Mouse (Mus musculus) macrophage (primary cell): ENCODE measurements around the gene Ybx2. TPM values are rescaled to one million over a fixed set of nuclear protein-coding genes. Genes with fewer than 3 reads are reported as not detected.
A peak's percentile ranks its signal among the peaks of the same experiment; 100 is the strongest.
"Not testable (repeated sequence)": the region's sequence is repeated elsewhere in the genome, so short reads cannot be mapped to it uniquely, and the experiment has no call there.

Experiments
- H3K27ac ChIP-seq: fragments of 350-480 bp; formaldehyde crosslinking; 2 replicates; pipeline ENCODE4 v1.9.0; 2021
- H3K36me3 ChIP-seq: fragments of 350-480 bp; formaldehyde crosslinking; 2 replicates; pipeline ENCODE4 v1.9.0; 2021; ENCODE audit errors: inconsistent target
- H3K4me3 ChIP-seq: fragments of 350-480 bp; formaldehyde crosslinking; 2 replicates; pipeline ENCODE4 v1.9.0; 2021; ENCODE audit errors: inconsistent target
- H3K79me2 ChIP-seq: fragments of 350-480 bp; formaldehyde crosslinking; 2 replicates; pipeline ENCODE4 v1.9.0; 2021; ENCODE audit errors: inconsistent target
- WGBS: methylation state at CpG from one replicate; pipeline ENCODE4 v1.1.7; 2026; ENCODE audit warnings: inconsistent platforms; ENCODE audit not compliant: missing documents; 5-methylcytosine and 5-hydroxymethylcytosine counted together
- polyA plus RNA-seq: library from polyadenylated mRNA; stranded (reverse); fragments of 250-400 nt; gene quantifications from 3 replicates; pipeline ENCODE4 v1.2.4, GENCODE M21; 2018; ENCODE audit warnings: inconsistent platforms

Ybx2 gene
- polyA plus RNA-seq, 1 experiment from 2014 or later: not detected

DNA sequence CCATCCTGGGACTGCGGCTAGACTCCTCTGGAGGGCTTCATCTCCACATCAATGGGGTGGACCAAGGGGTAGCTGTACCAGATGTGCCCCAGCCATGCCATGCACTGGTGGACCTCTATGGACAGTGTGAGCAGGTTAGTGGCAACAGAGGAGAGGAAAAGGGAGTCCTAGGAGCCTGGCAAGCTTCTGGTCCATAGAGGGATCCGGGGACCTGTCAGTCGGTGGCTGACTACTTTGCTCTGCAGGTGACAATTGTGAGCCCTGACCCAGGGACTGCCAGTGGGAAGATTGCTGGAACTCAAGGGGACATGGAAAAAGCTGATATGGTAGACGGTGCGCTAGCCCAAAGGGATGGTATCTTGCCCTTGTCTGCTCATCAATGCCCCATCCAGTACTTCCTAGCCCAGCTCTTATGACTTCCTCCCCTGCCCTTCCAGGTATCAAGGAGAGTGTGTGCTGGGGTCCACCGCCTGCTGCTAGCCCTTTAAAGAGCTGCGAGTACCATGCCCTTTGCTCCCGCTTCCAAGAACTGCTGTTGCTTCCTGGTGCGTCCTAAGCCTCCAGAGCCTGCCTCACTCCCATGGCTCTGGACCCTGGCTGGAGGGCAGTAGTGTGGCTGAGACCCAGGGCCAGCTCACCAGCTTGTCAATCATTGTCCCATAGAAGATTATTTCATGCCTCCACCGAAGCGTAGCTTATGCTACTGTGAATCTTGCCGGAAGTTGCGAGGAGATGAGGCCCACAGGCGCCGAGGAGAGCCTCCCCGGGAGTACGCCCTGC, 24.6 kb upstream of the Ybx2 start:
- peaks cover 18% of the 10 kb centered on the region for H3K79me2 ChIP-seq
- peaks cover 70% of the 10 kb centered on the region for H3K36me3 ChIP-seq
- 94% methylated on average over 17 of the region's 17 CpGs for WGBS
- H3K27ac ChIP-seq: no peak overlapping the region
- H3K4me3 ChIP-seq: no peak overlapping the region

DNA sequence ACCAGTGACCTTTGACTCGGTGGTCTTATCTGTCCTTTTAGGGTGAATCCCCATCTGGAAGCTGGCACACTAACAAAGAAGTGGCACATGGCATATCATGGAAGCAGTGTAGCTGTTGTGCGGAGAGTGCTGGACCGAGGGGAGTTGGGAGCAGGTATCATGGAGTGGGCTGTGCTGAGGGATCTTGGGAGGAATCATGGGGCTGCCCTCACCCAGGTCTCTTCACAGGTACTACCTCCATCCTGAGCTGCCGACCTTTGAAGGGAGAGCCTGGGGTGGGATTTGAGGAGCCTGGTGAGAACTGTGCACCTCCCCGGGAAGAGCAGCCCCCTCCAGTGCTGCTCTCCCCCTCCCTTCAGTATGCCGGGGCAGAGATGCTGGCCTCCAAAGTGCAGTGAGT, 23.9 kb upstream of the Ybx2 start:
- Histone ChIP-seq H3K27ac (no peak overlapping the region), H3K36me3 (peaks cover 70% of the 10 kb centered on the region), H3K79me2 (peaks cover 26% of the 10 kb centered on the region), H3K4me3 (no peak overlapping the region)
- WGBS: 96% methylated on average over 6 of the region's 6 CpGs

DNA sequence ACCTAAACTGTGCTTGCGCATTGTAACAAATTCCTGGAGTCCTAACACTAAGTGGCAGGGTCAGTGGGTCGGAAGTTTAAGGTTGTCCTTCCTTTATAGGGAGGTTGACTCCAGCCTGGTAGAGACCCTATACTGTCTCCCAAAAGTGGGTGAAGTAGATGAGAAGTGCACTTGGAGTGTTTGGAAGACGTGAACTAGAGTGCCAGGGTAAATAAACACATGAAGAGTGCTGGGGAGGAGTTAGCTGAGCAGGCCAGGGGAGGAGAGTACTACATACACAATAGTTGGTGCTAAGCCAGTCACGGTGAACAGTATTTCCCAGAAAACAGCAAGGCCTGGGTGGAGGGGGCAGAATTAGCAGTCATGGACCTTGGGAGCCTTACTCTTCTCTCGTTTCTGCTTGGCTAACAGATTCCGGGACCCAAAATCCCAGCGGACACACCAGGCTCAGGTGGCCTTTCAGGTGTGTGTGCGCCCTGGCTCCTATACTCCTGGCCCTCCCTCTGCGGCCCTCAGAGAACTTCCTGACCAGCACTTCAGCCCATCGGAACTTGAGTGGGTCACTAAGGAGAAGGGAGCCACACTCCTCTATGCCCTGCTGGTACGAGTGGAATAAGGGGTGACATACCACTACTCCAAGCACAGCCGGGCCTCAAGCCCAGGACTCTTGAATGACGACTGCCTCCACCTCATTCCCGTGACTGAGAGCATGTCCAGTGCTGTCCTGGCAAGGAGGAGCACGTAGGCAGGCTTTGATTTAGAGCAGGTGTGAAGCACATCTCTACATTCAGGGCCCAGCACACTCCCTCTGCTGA, 22.7 kb upstream of the Ybx2 start:
- 85% methylated on average over 15 of the region's 15 CpGs for WGBS
- H3K4me3 ChIP-seq: peak overlapping the region; percentile 54

DNA sequence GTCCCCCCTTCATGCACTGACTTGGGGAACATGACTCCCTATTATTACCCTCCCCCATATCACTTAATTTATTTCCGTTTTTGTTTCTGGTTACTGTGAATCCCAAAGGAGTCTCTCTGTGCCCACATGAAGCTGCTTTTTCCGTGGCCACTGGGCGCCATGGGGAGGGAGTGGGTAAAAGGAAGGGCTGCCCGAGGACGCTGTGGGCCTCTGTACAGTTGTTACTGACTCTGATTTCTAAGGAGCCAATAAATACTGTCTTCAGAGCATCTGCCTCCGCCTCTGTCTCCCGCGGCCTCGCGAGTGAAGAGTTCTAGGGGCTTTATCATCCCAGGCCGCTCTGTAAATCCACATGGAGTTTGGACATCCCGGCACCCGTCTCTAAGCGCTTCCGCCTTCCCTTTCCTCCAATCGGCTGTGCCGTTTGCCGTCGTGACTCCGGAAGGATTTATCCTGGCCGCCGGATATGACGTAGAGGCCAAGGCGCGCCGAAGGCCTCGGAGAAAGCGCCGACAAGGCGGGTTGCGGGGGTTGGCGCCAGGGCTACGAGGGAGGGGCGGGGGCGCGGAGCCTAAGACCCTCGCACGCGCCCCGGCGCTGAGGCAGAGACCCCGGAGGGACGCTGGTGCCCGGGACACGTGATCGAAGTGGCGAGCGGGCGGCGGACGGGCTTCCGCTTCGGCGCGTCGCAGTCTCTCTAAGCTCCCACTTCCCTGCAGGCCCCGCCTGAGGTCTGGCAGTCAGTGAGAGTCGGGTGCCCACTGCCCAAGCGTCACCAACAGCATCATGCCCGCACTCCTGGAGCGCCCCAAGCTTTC, 21.8 kb upstream of the Ybx2 start, which contains the start of gene Gps2:
Gene Gps2 (plus strand): TSS at position 335 of the 818 bp plus-strand sequence.
- peaks cover 46% of the 10 kb centered on the region for H3K79me2 ChIP-seq
- peak within 1 kb of the TSS; percentile 54 for H3K4me3 ChIP-seq
- WGBS: under 1% methylated on average over 49 of the region's 61 CpGs
- peak within 1 kb of the TSS; percentile 45 for H3K27ac ChIP-seq
- H3K36me3 ChIP-seq: peaks cover 68% of the 10 kb centered on the region

More for the DNA sequence above, 22.7 kb upstream of the Ybx2 start:
- Histone ChIP-seq H3K36me3 (peaks cover 68% of the 10 kb centered on the region), H3K27ac (peak overlapping the region; percentile 45), H3K79me2 (peaks cover 38% of the 10 kb centered on the region)

DNA sequence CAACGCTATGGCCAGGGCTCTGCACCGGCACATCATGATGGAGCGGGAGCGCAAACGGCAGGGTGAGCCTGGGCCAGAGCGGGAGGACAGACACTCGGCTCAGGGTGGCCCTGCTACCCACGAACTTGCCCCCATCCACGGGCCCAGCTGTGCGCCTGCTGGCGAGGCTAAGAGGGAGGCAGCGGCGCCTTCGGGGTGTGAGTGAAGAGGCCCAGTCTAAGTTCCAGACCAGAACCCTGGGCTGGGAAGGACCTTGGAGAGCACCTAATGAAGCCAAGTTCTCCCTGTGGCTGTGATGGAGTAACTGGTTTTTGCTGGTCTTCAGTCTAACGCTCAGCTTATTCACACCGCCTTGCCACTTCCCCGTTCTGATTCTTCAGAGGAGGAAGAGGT, 21.2 kb upstream of the Ybx2 start:
- Histone ChIP-seq H3K79me2 (peaks cover 52% of the 10 kb centered on the region), H3K27ac (peak overlapping the region; percentile 17; the same call in 1 of the 2 replicates), H3K36me3 (peaks cover 63% of the 10 kb centered on the region), H3K4me3 (peak overlapping the region; percentile 51)
- WGBS: 4% methylated on average over 17 of the region's 17 CpGs

DNA sequence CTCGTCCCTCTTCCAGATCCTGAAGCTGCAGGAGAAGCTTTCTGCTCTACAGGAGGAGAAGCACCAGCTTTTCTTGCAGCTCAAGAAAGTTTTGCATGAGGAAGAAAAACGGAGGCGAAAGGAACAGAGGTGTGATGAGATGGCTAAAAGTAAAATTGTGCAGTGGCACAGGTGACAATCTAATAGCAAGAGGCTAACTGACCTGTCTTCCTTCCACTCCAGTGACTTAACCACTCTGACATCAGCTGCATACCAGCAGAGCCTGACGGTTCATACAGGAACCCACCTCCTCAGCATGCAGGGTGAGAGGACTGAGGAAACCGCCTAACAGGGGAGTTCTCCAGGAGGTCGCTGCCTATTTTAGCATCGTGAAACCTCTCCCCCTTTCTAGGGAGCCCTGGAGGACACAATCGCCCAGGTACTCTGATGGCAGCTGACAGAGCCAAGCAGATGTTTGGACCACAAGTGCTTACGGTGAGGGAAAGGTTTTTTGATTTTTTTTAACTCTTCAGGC, 20.6 kb upstream of the Ybx2 start:
- no peak overlapping the region for H3K27ac ChIP-seq
- 64% methylated on average over 9 of the region's 9 CpGs for WGBS
- H3K36me3 ChIP-seq: peaks cover 57% of the 10 kb centered on the region
- H3K4me3 ChIP-seq: peak overlapping the region; percentile 51
- H3K79me2 ChIP-seq: peaks cover 57% of the 10 kb centered on the region

DNA sequence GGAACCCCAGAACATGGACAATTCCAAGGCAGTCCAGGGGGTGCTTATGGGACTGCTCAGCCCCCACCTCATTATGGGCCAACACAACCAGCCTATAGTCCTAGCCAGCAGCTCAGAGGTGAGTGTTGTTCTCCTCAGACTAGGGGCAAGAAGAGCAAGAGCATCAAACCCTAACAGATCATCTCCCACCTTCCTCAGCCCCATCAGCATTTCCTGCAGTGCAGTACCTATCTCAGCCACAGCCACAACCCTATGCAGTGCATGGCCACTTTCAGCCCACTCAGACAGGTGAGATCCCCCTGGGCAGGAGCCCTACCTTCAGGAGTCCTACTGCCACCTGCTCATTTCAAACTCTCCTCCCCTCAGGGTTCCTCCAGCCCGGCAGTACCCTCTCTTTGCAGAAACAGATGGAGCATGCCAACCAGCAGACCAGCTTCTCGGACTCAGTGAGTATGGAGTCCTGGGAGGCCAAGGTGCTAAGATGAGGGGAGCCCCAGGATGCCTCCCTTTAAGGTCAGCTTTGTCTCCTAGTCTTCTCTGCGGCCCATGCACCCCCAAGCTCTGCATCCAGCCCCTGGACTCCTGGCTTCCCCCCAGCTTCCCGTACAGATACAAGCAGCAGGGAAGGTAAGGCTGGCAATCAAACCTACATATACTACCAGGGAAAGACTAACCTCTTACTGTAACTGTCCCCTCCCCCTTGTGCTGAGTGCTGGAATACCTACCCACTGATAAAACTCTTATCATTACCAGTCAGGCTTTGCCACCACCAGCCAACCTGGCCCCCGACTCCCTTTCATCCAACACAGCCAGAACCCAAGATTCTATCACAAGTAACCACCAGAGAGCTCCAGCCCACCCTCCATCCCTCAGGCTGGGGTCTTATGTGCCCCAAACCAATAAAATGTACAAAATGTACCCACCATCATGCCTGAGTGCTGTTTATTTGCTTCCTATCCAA, 19.6 kb upstream of the Ybx2 start:
- 78% methylated on average over 5 of the region's 5 CpGs for WGBS
- H3K27ac ChIP-seq: no peak overlapping the region
- H3K36me3 ChIP-seq: peaks cover 48% of the 10 kb centered on the region
- H3K4me3 ChIP-seq: no peak overlapping the region
- peaks cover 61% of the 10 kb centered on the region for H3K79me2 ChIP-seq

DNA sequence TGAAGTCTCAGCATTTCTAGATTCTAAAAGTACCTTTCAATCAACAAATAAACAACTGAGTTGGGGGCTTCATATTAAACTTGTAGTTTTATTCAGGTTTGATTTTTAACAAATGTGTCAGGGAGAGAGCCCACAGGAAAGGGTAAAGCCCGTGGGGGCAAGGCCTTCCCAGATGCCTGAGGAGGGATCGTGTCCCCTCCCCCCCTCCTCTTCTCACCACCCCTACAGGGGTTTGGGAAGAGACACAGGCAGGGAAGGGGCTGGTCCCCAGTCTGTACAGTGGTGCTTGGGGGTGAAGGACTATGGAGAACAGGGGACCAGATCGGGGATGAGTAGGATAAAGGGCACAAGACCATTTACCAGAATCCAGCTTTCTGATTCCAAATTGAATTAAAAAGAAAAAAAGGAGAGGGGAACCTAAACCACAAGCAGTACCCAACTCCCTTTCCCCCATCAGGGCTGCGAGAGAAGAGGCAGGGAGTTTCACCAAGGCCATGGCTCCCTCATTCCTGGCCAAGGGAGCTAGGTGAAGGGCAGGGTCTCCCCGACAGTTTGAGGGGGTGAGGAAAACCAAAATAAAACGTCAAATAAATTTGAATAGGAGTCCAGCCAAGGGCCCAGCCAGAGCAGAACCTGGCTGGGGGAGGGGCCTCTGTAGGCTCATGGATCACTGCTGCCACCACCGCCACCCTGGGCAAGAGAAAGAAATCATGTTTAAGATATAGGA, 18.8 kb upstream of the Ybx2 start:
- not testable (repeated sequence) for H3K4me3 ChIP-seq, H3K27ac ChIP-seq
- peaks cover 61% of the 10 kb centered on the region for H3K79me2 ChIP-seq
- peaks cover 40% of the 10 kb centered on the region for H3K36me3 ChIP-seq
- WGBS: 72% methylated on average over 3 of the region's 7 CpGs

DNA sequence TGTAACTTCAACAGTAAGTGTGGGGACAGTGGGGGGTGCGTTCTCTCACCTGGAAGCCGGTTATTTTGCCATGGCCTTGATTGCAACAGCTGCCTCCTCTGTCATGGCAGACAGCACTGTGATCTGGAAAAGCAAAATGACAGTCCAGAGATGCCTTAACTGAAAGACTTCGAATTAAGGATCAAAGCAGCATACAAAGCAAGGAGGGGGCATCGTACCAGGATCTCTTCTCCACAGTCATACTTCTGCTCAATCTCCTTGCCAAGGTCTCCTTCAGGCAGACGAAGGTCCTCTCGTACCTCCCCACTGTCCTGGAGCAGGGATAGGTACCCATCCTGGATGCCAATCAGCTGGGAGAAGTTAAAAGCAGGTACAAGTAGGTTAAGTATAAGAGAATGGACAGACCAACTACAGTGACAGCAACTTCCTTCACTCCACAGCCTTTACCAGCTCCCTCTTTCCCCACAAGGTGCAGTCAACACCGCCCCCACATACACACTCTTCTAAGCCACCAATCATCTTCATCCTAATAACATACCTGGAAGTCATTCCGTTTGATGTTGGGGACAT, 18.1 kb upstream of the Ybx2 start:
- H3K4me3 ChIP-seq: no peak overlapping the region
- H3K36me3 ChIP-seq: peaks cover 34% of the 10 kb centered on the region

DNA sequence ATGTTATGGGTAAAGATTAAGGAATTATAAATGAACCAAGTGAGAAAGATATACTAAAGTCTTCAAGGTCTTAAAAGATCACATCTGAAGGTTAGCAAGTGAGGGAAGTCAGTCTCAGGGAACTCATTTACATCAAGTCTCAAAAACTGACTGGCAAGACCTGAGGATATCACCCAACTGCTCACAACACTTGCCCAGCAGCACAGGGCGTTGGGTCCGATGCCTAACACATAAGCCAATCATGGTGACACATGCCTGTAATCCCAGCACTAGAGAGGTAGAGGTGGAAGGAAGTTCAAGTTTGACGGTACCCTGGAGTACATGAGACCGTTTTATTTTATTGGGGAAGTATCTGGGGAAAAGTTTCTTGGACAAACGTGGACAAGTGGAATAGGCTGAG, 17.5 kb upstream of the Ybx2 start:
- peaks cover 33% of the 10 kb centered on the region for H3K36me3 ChIP-seq
- H3K27ac ChIP-seq: no peak overlapping the region
- 68% methylated on average over 5 of the region's 5 CpGs for WGBS
- H3K4me3 ChIP-seq: no peak overlapping the region
- peaks cover 61% of the 10 kb centered on the region for H3K79me2 ChIP-seq

More for the DNA sequence above, 18.1 kb upstream of the Ybx2 start:
- H3K27ac ChIP-seq: no peak overlapping the region
- WGBS: 78% methylated on average over 8 of the region's 8 CpGs
- peaks cover 61% of the 10 kb centered on the region for H3K79me2 ChIP-seq

DNA sequence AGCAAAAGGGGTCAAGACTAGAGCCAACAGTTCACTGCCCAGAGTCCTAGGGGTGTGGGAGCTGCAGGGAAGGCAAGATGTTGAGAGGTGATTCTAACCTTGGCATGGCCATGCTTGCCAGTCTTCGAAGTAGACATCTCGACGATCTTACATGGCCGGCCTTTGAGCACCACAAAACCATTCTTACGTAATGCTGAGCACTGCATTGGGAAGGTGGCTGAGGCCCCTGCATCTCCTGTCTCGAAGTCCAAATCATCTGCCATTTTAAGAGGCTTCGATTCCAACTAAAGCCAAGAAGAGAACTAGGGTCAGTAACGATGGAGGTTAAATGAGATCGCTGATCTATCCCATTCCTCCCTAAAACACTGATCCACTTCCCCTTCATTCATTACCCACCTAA, 16.5 kb upstream of the Ybx2 start:
- Histone ChIP-seq H3K4me3 (peak overlapping the region; percentile 86), H3K79me2 (peaks cover 61% of the 10 kb centered on the region), H3K36me3 (peaks cover 33% of the 10 kb centered on the region), H3K27ac (peak overlapping the region; percentile 77)
- WGBS: 34% methylated on average over 9 of the region's 9 CpGs

DNA sequence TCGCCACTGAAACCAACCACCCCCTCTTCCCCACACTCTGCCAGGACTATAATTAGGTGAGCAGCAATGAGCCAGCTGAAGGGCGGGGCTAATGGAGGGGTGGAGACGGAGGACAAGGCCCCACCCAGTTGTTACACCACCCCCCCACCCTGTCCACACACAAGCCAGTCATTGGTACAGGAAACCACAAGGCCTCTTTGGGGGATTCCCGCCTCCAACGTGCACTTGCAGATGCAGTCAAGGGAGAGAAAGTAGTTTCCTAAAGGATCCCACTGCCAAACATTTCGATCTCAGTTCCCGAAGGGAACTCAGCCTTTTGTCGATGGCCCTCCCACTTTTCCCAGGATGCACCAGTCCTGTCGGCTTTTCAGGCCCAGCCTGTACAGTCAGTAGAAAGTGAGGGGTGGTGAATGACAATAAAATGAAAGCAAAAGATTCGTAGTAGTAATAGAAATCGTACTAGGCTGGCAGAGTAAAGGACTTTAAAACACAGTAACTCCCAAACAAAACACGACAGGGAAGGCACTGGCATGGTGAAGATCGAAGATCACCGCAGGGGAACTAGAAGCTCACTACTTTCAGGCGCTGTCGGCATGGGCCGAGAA, 15.8 kb upstream of the Ybx2 start:
- peaks cover 33% of the 10 kb centered on the region for H3K36me3 ChIP-seq
- peaks cover 55% of the 10 kb centered on the region for H3K79me2 ChIP-seq
- peak overlapping the region; percentile 77 for H3K27ac ChIP-seq
- H3K4me3 ChIP-seq: peak overlapping the region; percentile 86
- WGBS: 1% methylated on average over 17 of the region's 17 CpGs
